Mouse (Mus musculus) stomach, postnatal 0 days (tissue): ENCODE data around the gene Bicd2. TPM values are rescaled to one million over a fixed set of nuclear protein-coding genes. Genes with fewer than 3 reads are reported as not detected.

Experiments
- ATAC-seq: fragments of 200-750 bp; cut with Nextera tagmentation; 2 replicates; pipeline ENCODE4 v1.8.0; 2017; ENCODE audit not compliant: low FRiP score, low TSS enrichment
- DNase-seq: peaks from one replicate; pipeline ENCODE4 v3.0.0-alpha.2; 2016; ENCODE audit warnings: low spot score
- H3K27ac ChIP-seq: fragments of 300-500 bp; sonication (generic); replicated peaks from 2 replicates; pipeline ENCODE4 v1.5.1; 2014; ENCODE audit warnings: mild to moderate bottlenecking, control low read depth
- H3K27me3 ChIP-seq: fragments of 300-500 bp; sonication (generic); 2 replicates; pipeline ENCODE4 v1.6.1; 2014; ENCODE audit warnings: low read length; ENCODE audit not compliant: control insufficient read depth, insufficient read depth
- H3K36me3 ChIP-seq: fragments of 300-500 bp; sonication (generic); 2 replicates; pipeline ENCODE4 v1.6.1; 2014; ENCODE audit warnings: low read length, mixed read lengths; ENCODE audit not compliant: control insufficient read depth, insufficient read depth
- H3K4me1 ChIP-seq: fragments of 300-500 bp; sonication (generic); replicated peaks from 2 replicates; pipeline ENCODE4 v1.6.1; 2014; ENCODE audit warnings: antibody characterized with exemption; ENCODE audit not compliant: control insufficient read depth, insufficient read depth
- H3K4me2 ChIP-seq: fragments of 300-500 bp; sonication (generic); replicated peaks from 2 replicates; pipeline ENCODE4 v1.6.1; 2014; ENCODE audit warnings: low read depth, mild to moderate bottlenecking, control low read depth, moderate library complexity
- H3K4me3 ChIP-seq: fragments of 300-500 bp; sonication (generic); 2 replicates; pipeline ENCODE4 v1.5.1; 2014; ENCODE audit warnings: low read depth, low read length, control low read depth
- H3K9ac ChIP-seq: fragments of 300-500 bp; sonication (generic); 2 replicates; pipeline ENCODE4 v1.6.1; 2014; ENCODE audit warnings: mild to moderate bottlenecking, low read length, control low read depth, mixed read lengths
- H3K9me3 ChIP-seq: fragments of 300-500 bp; sonication (generic); 2 replicates; pipeline ENCODE4 v1.6.1; 2016; ENCODE audit warnings: low read length; ENCODE audit not compliant: control insufficient read depth
- CTCF ChIP-seq: IDR thresholded peaks from 2 replicates; pipeline ENCODE4 v1.5.1; 2016; ENCODE audit warnings: antibody characterized with exemption, low read depth, mild to moderate bottlenecking, moderate library complexity
- EP300 ChIP-seq: optimal IDR thresholded peaks from 2 replicates; pipeline ENCODE3; 2016; ENCODE audit warnings: antibody characterized with exemption
- WGBS: fragments of 180-500 bp; shearing (Covaris S2); extraction: QIAGEN DNeasy Blood & Tissue Kit; methylation state at CpG from one replicate; pipeline ENCODE4 v1.1.7; 2014; 5-methylcytosine and 5-hydroxymethylcytosine counted together
- polyA plus RNA-seq: library from polyadenylated mRNA; unstranded; fragments of >200 nt; fragmentation: Nextera tagmentation; extraction: Ambion mirVana; gene quantifications from 2 replicates; pipeline ENCODE4 v1.2.1, GENCODE M21; 2015

Gene Bicd2
- polyA plus RNA-seq, 1 experiment from 2014 or later = 19.6 TPM

DNA sequence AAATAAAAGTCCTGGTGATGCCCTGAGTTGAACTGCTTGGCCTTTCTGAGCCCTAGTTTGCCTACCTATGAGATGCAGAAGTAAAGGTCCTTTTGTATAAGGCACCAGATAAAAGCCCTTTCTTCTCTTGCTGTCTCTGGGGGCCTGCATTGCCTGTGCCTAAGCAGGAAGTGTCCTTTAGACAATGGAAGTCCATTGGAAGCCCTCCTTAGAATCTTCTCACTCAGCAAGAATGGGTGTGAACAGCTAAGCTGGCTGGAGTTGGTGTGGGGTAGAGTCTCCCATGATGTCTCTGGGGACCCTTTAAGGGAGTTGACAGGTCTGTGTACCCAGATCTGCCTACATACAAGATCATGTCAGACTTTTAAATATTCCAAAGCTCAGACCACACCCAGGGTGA is 12.0 kb downstream of the Bicd2 start:
- no peak for TF ChIP-seq EP300
- TF ChIP-seq CTCF = no peak
- no peak for ATAC-seq
- H3K4me2 ChIP-seq = no peak overlapping the region

GRCm38 (mm10) chr13:49353991-49354507 is 12.7 kb downstream of the Bicd2 start:
- Histone ChIP-seq H3K36me3 (no peaks in the 10 kb centered on the region), H3K9ac (no peak overlapping the region), H3K27me3 (no peaks in the 10 kb centered on the region), H3K9me3 (no peaks in the 10 kb centered on the region), H3K4me2 (no peak overlapping the region), H3K27ac (peak overlapping the region; percentile 61; the same call in 1 of the 2 replicates), H3K4me1 (peaks cover 3% of the 10 kb centered on the region; the same call in 1 of the 2 replicates), H3K4me3 (no peak overlapping the region)
- TF ChIP-seq EP300 (no peak), CTCF (no peak)
- ATAC-seq = no peak
- WGBS = 66% methylated on average over 5 of the region's 5 CpGs
- no peak for DNase-seq

More for the DNA sequence above, 12.0 kb downstream of the Bicd2 start:
- H3K9ac ChIP-seq = no peak overlapping the region
- no peaks in the 10 kb centered on the region for H3K9me3 ChIP-seq
- no peak for DNase-seq
- H3K27ac ChIP-seq = no peak overlapping the region
- no peaks in the 10 kb centered on the region for H3K36me3 ChIP-seq
- H3K27me3 ChIP-seq = no peaks in the 10 kb centered on the region
- no peak overlapping the region for H3K4me3 ChIP-seq
- peaks cover 3% of the 10 kb centered on the region; the same call in 1 of the 2 replicates for H3K4me1 ChIP-seq

DNA sequence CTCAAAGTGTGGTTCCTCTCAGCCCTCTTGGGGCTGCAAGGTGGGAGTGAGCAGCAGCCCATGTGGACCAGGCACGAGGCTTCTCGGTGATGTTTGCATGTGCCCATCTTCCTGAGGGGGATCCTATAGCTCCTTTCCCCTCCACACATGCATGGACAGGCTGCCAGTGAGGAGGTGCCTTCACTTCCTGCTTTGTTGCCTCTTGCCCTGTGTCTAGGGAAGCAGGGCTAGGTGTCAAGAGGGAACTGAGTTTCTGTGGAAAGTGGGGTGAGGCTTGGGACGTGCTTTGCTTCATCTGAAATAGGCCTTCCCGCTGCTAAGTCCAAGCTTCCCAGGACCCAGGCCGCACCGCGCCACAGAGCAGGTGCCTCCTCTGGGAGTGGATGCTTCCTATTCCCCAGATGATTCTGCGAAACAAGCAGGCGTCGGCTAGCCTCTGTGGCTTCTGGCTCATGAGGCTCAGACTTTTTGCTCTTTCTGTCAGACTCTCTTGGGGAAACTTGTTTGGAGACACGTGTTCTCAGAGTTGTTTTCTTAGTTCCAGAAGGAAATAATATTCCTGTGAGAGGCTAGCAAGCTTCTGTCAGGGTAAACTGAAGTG is 14.2 kb downstream of the Bicd2 start:
- Histone ChIP-seq H3K4me3 (no peak overlapping the region), H3K9me3 (no peaks in the 10 kb centered on the region), H3K27me3 (no peaks in the 10 kb centered on the region), H3K4me1 (peaks cover 3% of the 10 kb centered on the region; the same call in 1 of the 2 replicates), H3K27ac (no peak overlapping the region), H3K36me3 (no peaks in the 10 kb centered on the region), H3K4me2 (no peak overlapping the region), H3K9ac (no peak overlapping the region)
- DNase-seq = no peak
- no peak for ATAC-seq
- TF ChIP-seq EP300 = no peak
- no peak for TF ChIP-seq CTCF
- WGBS = 80% methylated on average over 11 of the region's 11 CpGs

DNA sequence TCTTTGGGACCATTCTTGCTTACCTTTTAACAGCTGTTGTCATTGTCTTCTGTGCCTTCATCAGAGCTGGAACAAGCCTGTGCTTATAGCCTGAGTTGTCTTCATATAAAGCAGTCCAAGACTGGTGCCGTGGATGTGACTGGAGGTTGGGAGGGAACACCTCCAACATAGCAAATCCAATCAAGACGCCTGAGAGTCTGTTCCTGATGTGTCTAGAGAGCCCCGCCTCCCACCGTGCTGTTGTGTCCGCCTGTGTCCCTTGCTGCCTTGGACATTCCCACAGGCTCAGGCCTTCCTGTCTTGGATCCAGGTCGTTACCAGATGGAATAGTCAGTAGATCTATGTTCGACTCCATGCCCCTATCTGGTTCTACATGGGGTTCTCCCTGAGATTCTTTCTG is 14.7 kb downstream of the Bicd2 start:
- Histone ChIP-seq H3K27ac (no peak overlapping the region), H3K36me3 (no peaks in the 10 kb centered on the region), H3K9me3 (no peaks in the 10 kb centered on the region), H3K4me2 (no peak overlapping the region), H3K4me1 (peaks cover 3% of the 10 kb centered on the region; the same call in 1 of the 2 replicates), H3K4me3 (no peak overlapping the region), H3K27me3 (no peaks in the 10 kb centered on the region), H3K9ac (no peak overlapping the region)
- DNase-seq = no peak
- no peak for TF ChIP-seq CTCF
- TF ChIP-seq EP300 = no peak
- 81% methylated on average over 7 of the region's 7 CpGs for WGBS
- ATAC-seq = no peak

- no peak for DNase-seq
- Histone ChIP-seq H3K27ac (no peak overlapping the region), H3K9me3 (no peaks in the 10 kb centered on the region), H3K4me2 (no peak overlapping the region), H3K36me3 (no peaks in the 10 kb centered on the region), H3K4me1 (peaks cover 8% of the 10 kb centered on the region; the same call in 1 of the 2 replicates), H3K4me3 (no peak overlapping the region), H3K27me3 (no peaks in the 10 kb centered on the region), H3K9ac (no peak overlapping the region)
- TF ChIP-seq EP300 (no peak), CTCF (no peak)
- ATAC-seq = no peak
- WGBS = 92% methylated on average over 8 of the region's 8 CpGs
These were observed 16.1 kb downstream of the Bicd2 start for GRCm38 (mm10) chr13:49357367-49358026.

DNA sequence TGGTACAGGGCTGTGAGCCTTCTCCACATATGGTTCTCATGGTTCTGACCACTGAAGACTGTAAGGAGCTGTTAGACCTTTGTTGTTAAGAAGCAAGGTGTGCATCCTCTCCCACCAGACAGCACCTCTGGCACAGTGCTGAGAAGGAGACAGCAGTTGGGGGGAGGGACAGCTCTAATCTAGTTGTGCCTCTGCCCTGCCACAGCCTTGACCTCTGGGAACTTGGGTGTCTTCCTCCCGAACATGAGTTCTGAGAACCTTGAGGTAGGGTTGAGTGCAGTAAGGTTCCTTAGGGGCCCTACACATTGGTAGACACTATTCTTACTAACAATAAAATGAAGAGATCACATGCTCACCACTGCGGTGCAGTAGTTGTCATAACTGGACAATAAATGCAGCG is 16.8 kb downstream of the Bicd2 start:
- Histone ChIP-seq H3K9me3 (no peaks in the 10 kb centered on the region), H3K9ac (no peak overlapping the region), H3K4me3 (no peak overlapping the region), H3K4me1 (peaks cover 8% of the 10 kb centered on the region; the same call in 1 of the 2 replicates), H3K27me3 (no peaks in the 10 kb centered on the region), H3K4me2 (no peak overlapping the region), H3K27ac (no peak overlapping the region), H3K36me3 (no peaks in the 10 kb centered on the region)
- WGBS = 93% methylated on average over 3 of the region's 3 CpGs
- ATAC-seq = no peak
- no peak for DNase-seq
- TF ChIP-seq CTCF = no peak
- no peak for TF ChIP-seq EP300
